Mouse (Mus musculus) Patski (cell line): ENCODE results near the gene Zfand2b. TPM values are rescaled to one million over a fixed set of nuclear protein-coding genes. Genes with fewer than 3 reads are reported as not detected.
A peak's percentile ranks its signal among the peaks of the same experiment; 100 is the strongest.

ENCODE experiments used
- ATAC-seq: fragments of 100-300 bp; one replicate; pipeline ENCODE4 v1.8.0; 2021
- CTCF ChIA-PET: fragments of 350-600 bp; sonication (Branson Sonifier 250); formaldehyde crosslinking; loops from one replicate; lab custom pipeline; 2022; ENCODE audit warnings: inconsistent platforms; lab: Charles Lee
- POLR2A ChIA-PET: fragments of 350-600 bp; sonication (Branson Sonifier 250); formaldehyde crosslinking; loops from one replicate; lab custom pipeline; 2022; ENCODE audit warnings: antibody characterized with exemption, inconsistent platforms; lab: Charles Lee
- DNase-seq: peaks from one replicate; pipeline ENCODE4 v3.0.0-alpha.2; 2011; ENCODE audit warnings: low read depth, low spot score
- H3K27me3 ChIP-seq: fragments of 371-371 bp; one replicate; pipeline ENCODE4 v1.5.1; 2021
- CTCF ChIP-seq: fragments of 100-300 bp; IDR thresholded peaks from one replicate; pipeline ENCODE4 v1.5.1; 2021
- in situ Hi-C: fragments of 300-500 bp; cut with MboI; formaldehyde crosslinking; loops from 3 replicates; pipeline ENCODE4 v1.11.1; 2018; ENCODE audit warnings: low pct_unique_long_range_greater_than_20kb, mixed read lengths
- polyA plus RNA-seq: library from polyadenylated mRNA; unstranded; gene quantifications from one replicate; pipeline ENCODE4 v1.2.3, GENCODE M21; 2021

The Zfand2b gene
- polyA plus RNA-seq, 1 experiment from 2014 or later: 27.0 TPM

GRCm38 (mm10) chr1:75218227-75219001 is 50.0 kb downstream of the Zfand2b start:
- ChIA-PET CTCF (no interaction called here), POLR2A (interaction anchor here (0.9 to 2.9 kb wide), 4 partner anchors 12 to 20 kb away, joined by 5 to 13 read pairs (median 6); partner anchors contain the start of genes A630095N17Rik and Dnajb2)
- no peak for TF ChIP-seq CTCF
- ATAC-seq: no peak
- no peaks in the 10 kb centered on the region for H3K27me3 ChIP-seq
- in situ Hi-C loops: no loop called here
- no peak for DNase-seq

- no peaks in the 10 kb centered on the region for H3K27me3 ChIP-seq
- in situ Hi-C loops: no loop called here
- peak; percentile 57 for ATAC-seq
- no peak for TF ChIP-seq CTCF
- ChIA-PET CTCF (no interaction called here), POLR2A (interaction anchor here (0.9 to 2.9 kb wide), 3 partner anchors 12 to 17 kb away, joined by 5 to 13 read pairs (median 6); partner anchors contain the start of genes A630095N17Rik and Dnajb2)
- no peak for DNase-seq
These were observed 50.6 kb downstream of the Zfand2b start for GRCm38 (mm10) chr1:75219078-75219477.

- TF ChIP-seq CTCF: no peak
- in situ Hi-C loops: no loop called here
- ChIA-PET CTCF (interaction anchor here (0.8 to 0.9 kb wide), 3 partner anchors 9 to 32 kb away, joined by 3 to 5 read pairs (median 3); no protein-coding TSS in a partner anchor), POLR2A (interaction anchor here (0.9 to 2.9 kb wide), 3 partner anchors 12 to 17 kb away, joined by 5 to 13 read pairs (median 6); partner anchors contain the start of genes A630095N17Rik and Dnajb2)
- DNase-seq: no peak
- no peak for ATAC-seq
- no peaks in the 10 kb centered on the region for H3K27me3 ChIP-seq
These were observed 51.1 kb downstream of the Zfand2b start, which contains the start of gene Tuba4a for GRCm38 (mm10) chr1:75219531-75219930. Tuba4a (minus strand) TSS chr1:75219865.

Other genes starting within 250 kb of the Zfand2b start
- not detected for gene Cfap65, start 233.0 kb upstream of the Zfand2b start, polyA plus RNA-seq
- gene Ihh, start 217.0 kb upstream of the Zfand2b start, polyA plus RNA-seq: 0.13 TPM
- 7.0 TPM for gene Nhej1, start 43.4 kb upstream of the Zfand2b start, polyA plus RNA-seq
- 0.12 TPM for gene Slc23a3, start 34.8 kb upstream of the Zfand2b start, polyA plus RNA-seq
- 64.4 TPM for gene Cnppd1, start 25.9 kb upstream of the Zfand2b start, polyA plus RNA-seq
- 107 TPM for gene Retreg2, start 25.9 kb upstream of the Zfand2b start, polyA plus RNA-seq
- gene Abcb6, start 11.7 kb downstream of the Zfand2b start, polyA plus RNA-seq: 25.9 TPM
- gene Ankzf1, start 23.5 kb downstream of the Zfand2b start, polyA plus RNA-seq: 28.5 TPM
- 33.2 TPM for gene Atg9a, start 23.6 kb downstream of the Zfand2b start, polyA plus RNA-seq
- 30.9 TPM for gene Glb1l, start 42.2 kb downstream of the Zfand2b start, polyA plus RNA-seq
- gene Stk16, start 42.2 kb downstream of the Zfand2b start, polyA plus RNA-seq: 181 TPM
- 200 TPM for gene Tuba4a, start 51.2 kb downstream of the Zfand2b start, polyA plus RNA-seq
- gene A630095N17Rik, start 63.5 kb downstream of the Zfand2b start, polyA plus RNA-seq: 0.15 TPM
- 54.1 TPM for gene Dnajb2, start 67.8 kb downstream of the Zfand2b start, polyA plus RNA-seq
- 0.33 TPM for gene Ptprn, start 95.9 kb downstream of the Zfand2b start, polyA plus RNA-seq
- not detected for gene Resp18, start 109.8 kb downstream of the Zfand2b start, polyA plus RNA-seq
- 151 TPM for gene Dnpep, start 149.3 kb downstream of the Zfand2b start, polyA plus RNA-seq
- gene Des, start 191.7 kb downstream of the Zfand2b start, polyA plus RNA-seq: 0.23 TPM
- 73.0 TPM for gene Speg, start 206.7 kb downstream of the Zfand2b start, polyA plus RNA-seq